Mouse (Mus musculus): Measurements from ENCODE around the gene Cdip1.
"Not testable (repeated sequence)": the region's sequence is repeated elsewhere in the genome, so short reads cannot be mapped to it uniquely, and the experiment has no call there.

Cdip1 gene

GRCm38 (mm10) chr16:4773289-4773970 lies 16.7 kb downstream of the Cdip1 start:
- DNase-seq (ENCODE audit: low spot score in 2 of 2), result no peak

- no peak for DNase-seq (ENCODE audit: low spot score in 2 of 2)
Observed at GRCm38 (mm10) chr16:4768719-4769118, 21.4 kb downstream of the Cdip1 start.

DNA sequence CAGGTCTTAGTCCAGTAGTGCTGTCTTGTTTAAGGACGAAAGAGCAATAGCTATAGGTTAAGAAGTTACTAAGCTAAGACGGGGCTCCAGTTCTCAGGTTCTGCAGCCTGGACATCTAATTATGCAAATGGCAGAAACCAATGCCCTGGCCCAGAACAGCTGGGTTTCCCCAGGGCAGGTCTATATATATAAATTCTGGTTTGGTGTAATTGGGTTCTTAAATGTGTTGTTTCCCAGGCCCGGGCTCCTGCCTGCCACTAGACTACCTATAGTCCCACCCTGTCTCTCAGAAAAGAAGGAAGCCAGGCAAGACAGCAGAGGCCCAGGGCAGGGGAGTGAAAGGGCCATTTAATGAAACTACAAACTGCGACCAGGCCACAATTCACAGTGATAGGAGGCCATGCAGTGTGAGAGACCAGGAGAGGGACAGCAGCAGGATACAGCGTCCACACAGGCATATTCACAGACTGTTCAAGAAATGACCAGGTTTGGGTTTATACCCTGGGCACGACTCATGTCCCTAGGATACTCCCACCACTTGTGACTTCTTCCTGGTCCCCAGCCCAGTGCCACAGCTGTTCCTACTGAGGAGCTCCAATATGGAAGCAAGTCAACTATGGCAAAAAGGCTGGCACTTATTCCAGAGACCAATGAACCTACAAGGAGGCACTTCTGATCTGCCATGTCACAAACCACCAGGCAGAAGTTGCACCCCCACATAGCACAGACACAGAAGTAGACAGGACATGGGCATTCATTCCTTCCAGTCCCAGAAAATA lies 22.9 kb downstream of the Cdip1 start:
- DNase-seq (ENCODE audit: low spot score in 2 of 2), result no peak

DNA sequence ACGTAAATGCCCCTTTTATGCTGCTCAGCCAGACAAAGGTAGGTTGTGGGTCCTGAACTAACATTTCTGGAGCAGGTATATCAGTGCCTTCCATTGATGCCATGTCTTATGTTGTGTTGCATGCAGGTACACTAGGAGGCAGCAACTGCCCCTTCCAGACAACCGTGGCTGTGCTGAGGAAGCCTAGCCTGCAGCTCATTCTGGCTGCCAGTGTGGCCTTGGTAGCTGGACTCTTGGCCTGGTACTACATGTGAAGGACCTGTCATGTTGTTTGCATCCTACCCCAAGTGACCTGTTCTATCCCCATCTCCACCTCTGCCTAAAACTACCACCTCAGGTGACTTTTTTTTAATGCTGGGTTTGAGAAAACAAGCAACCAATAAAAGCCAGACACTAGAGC lies 24.2 kb downstream of the Cdip1 start:
- DNase-seq (ENCODE audit: low spot score in 2 of 2), result no peak

- no peak for DNase-seq (ENCODE audit: low spot score in 2 of 2)
Observed at GRCm38 (mm10) chr16:4763276-4763675, 26.8 kb downstream of the Cdip1 start.

DNA sequence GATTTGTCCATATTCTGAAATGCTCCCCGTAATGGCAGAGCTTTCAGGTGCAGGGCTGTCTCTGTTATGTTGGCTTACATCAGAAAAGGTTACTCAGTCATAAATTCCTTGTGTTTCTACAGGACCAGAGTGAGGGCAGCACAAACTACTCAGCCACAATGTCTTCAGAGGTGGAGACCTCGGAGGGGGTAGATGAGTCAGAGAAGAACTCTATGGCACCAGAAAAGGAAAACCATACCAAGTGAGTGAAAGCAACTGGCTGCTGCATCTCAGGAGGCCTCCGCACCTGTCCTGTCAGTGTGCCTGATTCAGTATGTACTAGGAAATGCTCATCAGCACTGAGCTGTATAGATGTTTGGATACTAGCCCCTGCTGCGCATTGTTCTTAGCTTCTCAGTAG lies 27.7 kb downstream of the Cdip1 start:
- no peak for DNase-seq (ENCODE audit: low spot score in 2 of 2)

- DNase-seq (ENCODE audit: low spot score in 2 of 2), result not testable (repeated sequence)
Observed at GRCm38 (mm10) chr16:4756660-4757335, 33.3 kb downstream of the Cdip1 start.

DNA sequence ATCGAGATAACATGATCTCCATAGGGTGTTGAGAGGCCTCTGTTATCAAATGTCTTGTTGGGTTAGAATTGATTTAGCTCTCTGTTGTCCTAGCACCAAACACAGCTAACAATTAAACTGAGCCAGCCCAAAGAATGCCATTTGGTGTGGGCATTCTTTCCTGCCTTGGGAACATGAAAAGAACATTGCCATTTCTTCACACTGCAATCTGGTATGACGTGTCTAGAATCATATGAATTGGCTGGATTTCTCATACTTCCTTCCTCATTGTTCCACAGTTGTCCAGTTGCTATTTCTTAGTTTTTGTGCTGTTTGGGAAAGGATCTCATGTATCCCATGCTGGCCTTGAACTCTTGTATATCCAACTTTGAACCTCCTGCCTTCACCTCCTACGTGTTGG lies 36.0 kb downstream of the Cdip1 start:
- no peak for DNase-seq (ENCODE audit: low spot score in 2 of 2)

DNA sequence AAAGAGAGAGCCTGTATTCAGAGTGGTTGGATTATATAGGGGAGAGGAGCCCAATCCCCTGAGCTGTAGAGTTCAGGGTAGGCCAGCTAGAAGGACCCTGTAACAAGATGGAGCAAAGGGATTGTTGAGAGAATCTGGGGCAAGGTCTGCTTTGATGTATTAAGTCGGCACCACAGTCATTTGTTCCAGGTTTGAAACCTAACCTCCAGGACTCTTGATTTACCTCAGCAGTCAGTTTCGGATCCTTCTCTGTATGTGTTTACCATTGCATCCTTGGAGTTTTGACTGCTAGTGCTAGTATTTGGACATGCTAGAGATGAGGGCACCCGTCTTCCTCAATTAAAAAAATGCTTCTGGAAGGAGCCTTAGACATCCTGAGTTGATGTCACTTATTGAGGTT lies 37.9 kb downstream of the Cdip1 start:
- no peak for DNase-seq (ENCODE audit: low spot score in 2 of 2)

DNA sequence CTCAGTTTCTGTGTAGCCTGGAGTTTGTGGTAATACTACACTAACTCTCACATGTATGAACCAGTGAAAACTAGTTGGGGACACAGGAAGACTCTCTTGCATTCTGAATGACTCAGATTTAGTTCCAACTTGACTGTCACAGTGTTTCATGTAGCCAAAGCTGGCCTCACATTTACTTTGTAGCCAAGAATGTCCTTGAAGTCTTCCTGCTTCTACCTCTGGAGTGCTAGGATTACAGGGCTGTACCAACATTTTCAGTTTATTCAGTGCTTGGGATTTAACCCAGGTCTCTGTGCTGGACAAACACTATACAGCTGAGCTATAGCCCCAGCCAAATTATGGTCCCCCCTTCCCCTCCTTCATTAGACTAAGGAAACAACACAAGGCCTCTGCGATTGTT lies 47.9 kb downstream of the Cdip1 start:
- no peak for DNase-seq (ENCODE audit: low spot score in 2 of 2)

- DNase-seq (ENCODE audit: low spot score in 2 of 2), result no peak
Observed at GRCm38 (mm10) chr16:4739994-4740393, 50.1 kb downstream of the Cdip1 start.

DNA sequence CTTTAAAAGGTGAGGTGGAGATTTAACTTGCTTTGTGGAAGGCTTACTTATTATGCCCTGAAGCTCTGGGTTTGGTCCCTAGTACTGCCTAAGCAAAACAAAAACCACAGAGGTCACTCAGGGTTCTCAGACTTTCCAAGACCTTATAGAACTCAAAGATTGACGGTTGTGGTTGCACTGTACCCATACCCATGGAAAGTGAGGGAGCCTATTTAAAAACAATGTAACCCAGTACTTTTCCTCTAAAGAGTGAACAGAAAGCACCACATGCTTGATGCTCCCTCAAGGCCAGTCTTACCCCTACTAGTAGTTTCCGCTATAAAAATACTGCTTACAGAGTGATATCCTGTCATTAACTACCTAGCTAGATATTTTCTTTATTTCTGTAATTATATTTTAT lies 53.8 kb downstream of the Cdip1 start:
- DNase-seq (ENCODE audit: low spot score in 2 of 2), result no peak

- DNase-seq (ENCODE audit: low spot score in 2 of 2), result no peak
Observed at GRCm38 (mm10) chr16:4730776-4731358, 59.2 kb downstream of the Cdip1 start.

DNA sequence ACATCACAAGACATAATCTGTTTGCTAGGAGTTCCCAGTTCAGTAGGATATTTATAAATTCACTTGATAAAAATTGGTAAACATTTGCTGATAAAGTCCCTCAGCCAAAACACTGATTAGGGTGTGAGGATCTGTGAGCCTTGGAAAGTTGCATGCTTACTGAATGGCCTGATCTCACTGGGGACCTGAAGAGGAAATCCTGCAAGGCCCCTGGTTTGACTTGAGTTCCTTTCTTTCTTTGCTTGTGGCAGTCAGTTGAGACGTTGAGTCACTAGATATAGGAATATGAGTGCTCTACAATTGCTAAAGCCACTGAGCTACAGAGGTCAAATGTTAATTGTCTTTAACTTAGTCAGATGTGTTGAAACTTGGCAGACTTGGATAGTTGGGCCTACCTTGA lies 62.1 kb downstream of the Cdip1 start:
- no peak for DNase-seq (ENCODE audit: low spot score in 2 of 2)

GRCm38 (mm10) chr16:4727526-4727925 lies 62.6 kb downstream of the Cdip1 start:
- no peak for DNase-seq (ENCODE audit: low spot score in 2 of 2)

- DNase-seq (ENCODE audit: low spot score in 2 of 2), result peak in 1 of 2 experiments; percentile 24
Observed at GRCm38 (mm10) chr16:4726528-4727128, 63.5 kb downstream of the Cdip1 start.

DNA sequence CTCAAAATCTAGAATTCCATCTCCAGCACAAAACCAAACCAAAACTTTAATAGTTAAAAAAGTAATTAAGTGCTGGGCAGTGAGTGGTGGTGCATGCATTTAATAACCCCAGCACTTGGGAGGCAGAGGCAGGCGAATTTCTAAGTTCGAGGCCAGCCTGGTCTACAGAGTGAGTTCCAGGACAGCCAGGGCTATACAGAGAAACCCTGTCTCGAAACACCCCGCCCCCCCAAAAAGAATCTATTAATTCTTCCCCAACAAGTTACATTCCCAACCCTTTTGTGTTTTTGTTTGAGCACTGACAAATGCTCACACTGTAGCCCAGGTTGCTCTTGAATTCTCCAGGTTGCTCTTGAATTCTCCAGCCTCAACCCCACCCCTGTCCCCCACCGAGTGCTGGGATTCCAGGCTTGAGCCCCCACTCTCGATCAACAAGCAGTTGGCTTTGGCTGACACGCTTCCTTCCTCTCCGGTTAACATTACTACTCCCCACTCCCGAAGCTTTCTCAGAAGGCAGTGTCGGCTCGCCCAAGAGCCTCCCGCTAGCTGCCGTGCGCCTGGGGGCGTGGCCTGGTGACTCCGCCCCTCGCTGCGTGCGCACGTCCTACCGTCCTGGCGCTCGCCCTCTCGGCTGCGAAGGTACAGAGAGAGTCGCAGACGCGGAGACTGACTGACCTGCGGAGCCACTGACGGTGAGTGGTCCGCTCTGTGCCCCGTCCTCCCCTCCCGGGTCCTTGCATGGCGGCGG lies 64.1 kb downstream of the Cdip1 start, which contains the start of gene Hmox2:
Gene Hmox2, plus strand, starts transcription at position 582 of the 748 bp plus-strand sequence.
- peak; percentile 80 to 90 for DNase-seq (ENCODE audit: low spot score in 2 of 2)

DNA sequence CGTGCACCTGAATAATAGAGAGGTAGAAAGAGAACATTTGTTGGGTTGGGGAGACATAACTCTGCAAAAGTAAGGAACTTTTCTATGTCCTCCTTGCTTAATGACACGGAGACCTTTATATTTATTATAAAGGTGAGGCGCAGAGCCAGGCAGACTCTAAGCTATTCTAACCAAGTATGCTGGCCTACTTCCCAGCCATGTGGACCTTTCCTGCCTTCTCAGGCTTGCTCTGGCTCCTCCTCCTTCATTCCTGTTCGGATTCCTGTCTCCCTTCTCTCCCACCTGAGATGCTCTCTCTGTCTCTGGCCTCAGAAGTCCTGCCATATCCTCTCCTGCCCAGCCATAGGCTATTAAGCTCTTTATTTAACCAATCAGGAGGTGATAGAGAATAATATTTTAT lies 64.8 kb downstream of the Cdip1 start:
- no peak for DNase-seq (ENCODE audit: low spot score in 2 of 2)

DNA sequence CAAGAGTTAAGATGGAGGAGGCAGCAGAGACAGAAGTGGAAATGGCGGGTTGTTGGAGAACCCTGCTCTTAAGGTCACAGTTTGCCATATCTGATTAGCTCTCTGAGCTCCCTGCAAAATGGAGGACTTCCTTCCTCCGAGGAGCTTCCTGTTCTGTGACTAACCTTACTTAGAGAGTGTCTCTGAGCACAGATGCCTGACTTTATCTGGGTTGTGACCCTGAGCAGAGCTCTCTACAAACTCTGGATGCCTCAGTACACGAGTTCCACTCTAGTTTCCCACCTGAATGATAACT lies 67.2 kb downstream of the Cdip1 start:
- no peak for DNase-seq (ENCODE audit: low spot score in 2 of 2)

- DNase-seq (ENCODE audit: low spot score in 2 of 2), result no peak
Observed at GRCm38 (mm10) chr16:4722128-4722914, 67.8 kb downstream of the Cdip1 start.

Data from frontal cortex, postnatal 14 days (tissue).